Mouse (Mus musculus) liver, embryonic 13.5 days (tissue): ENCODE data around the gene Igdcc4. TPM values are rescaled to one million over a fixed set of nuclear protein-coding genes. Genes with fewer than 3 reads are reported as not detected.

ENCODE experiments used
- ATAC-seq: fragments of 200-750 bp; cut with Nextera tagmentation; 2 replicates; pipeline ENCODE4 v1.8.0; 2017; ENCODE audit warnings: low read depth, mild to moderate bottlenecking, moderate number of reproducible peaks, moderate library complexity
- DNase-seq: peaks from one replicate; pipeline ENCODE4 v3.0.0; 2022
- H3K27ac ChIP-seq: fragments of 300-500 bp; sonication (generic); 2 replicates; pipeline ENCODE4 v1.5.1; 2015; ENCODE audit warnings: moderate library complexity, mild to moderate bottlenecking, inconsistent platforms
- H3K27me3 ChIP-seq: fragments of 300-500 bp; sonication (generic); 2 replicates; pipeline ENCODE4 v1.6.1; 2015; ENCODE audit warnings: mild to moderate bottlenecking, inconsistent platforms
- H3K36me3 ChIP-seq: fragments of 300-500 bp; sonication (generic); 2 replicates; pipeline ENCODE4 v1.6.1; 2015; ENCODE audit warnings: mild to moderate bottlenecking, inconsistent platforms
- H3K4me1 ChIP-seq: fragments of 300-500 bp; sonication (generic); replicated peaks from 2 replicates; pipeline ENCODE4 v1.6.1; 2015; ENCODE audit warnings: inconsistent platforms
- H3K4me2 ChIP-seq: fragments of 300-500 bp; sonication (generic); 2 replicates; pipeline ENCODE4 v1.6.1; 2015; ENCODE audit warnings: inconsistent platforms, mild to moderate bottlenecking, moderate library complexity
- H3K4me3 ChIP-seq: fragments of 300-500 bp; sonication (generic); replicated peaks from 2 replicates; pipeline ENCODE4 v1.5.1; 2015; ENCODE audit warnings: mild to moderate bottlenecking, inconsistent platforms
- H3K9ac ChIP-seq: fragments of 300-500 bp; sonication (generic); 2 replicates; pipeline ENCODE4 v1.6.1; 2015; ENCODE audit warnings: mild to moderate bottlenecking, inconsistent platforms
- H3K9me3 ChIP-seq: fragments of 300-500 bp; sonication (generic); replicated peaks from 2 replicates; pipeline ENCODE4 v1.6.1; 2016; ENCODE audit warnings: inconsistent platforms
- WGBS: fragments of 180-500 bp; shearing (Covaris S2); methylation state at CpG from one replicate; pipeline ENCODE4 v1.1.7; 2015; ENCODE audit not compliant: insufficient replicate concordance; 5-methylcytosine and 5-hydroxymethylcytosine counted together
- polyA plus RNA-seq: library from polyadenylated mRNA; unstranded; fragments of >200 nt; fragmentation: Nextera tagmentation; extraction: Ambion mirVana; gene quantifications from 2 replicates; pipeline ENCODE4 v1.2.1, GENCODE M21; 2015

Gene Igdcc4
- polyA plus RNA-seq, 1 experiment from 2014 or later, result 3.8 TPM

GRCm38 (mm10) chr9:65140936-65141305 lies 39.6 kb downstream of the Igdcc4 start, which contains the start of gene Igdcc3:
TSS of gene Igdcc3 (plus strand) at chr9:65141189.
- WGBS, result under 1% methylated on average over 31 of the region's 48 CpGs
- H3K9ac ChIP-seq, result peak within 1 kb of the TSS; percentile 56

GRCm38 (mm10) chr9:65141306-65141975 lies 40.2 kb downstream of the Igdcc4 start:
- Histone ChIP-seq H3K27ac (no peak overlapping the region), H3K9ac (peak overlapping the region; percentile 56), H3K4me2 (peak overlapping the region; percentile 76), H3K4me1 (peaks cover 17% of the 10 kb centered on the region), H3K36me3 (no peaks in the 10 kb centered on the region), H3K9me3 (no peaks in the 10 kb centered on the region), H3K27me3 (peaks cover 85% of the 10 kb centered on the region), H3K4me3 (peak overlapping the region; percentile 60)
- no peak for DNase-seq
- under 1% methylated on average over 64 of the region's 73 CpGs for WGBS
- ATAC-seq, result no peak

More at GRCm38 (mm10) chr9:65140936-65141305, 39.6 kb downstream of the Igdcc4 start, which contains the start of gene Igdcc3:
- Histone ChIP-seq H3K4me3 (peak within 1 kb of the TSS; percentile 60), H3K9me3 (no peaks in the 10 kb centered on the region), H3K36me3 (no peaks in the 10 kb centered on the region), H3K27ac (no peak within 1 kb of the TSS), H3K4me2 (peak within 1 kb of the TSS; percentile 76), H3K27me3 (peaks cover 85% of the 10 kb centered on the region), H3K4me1 (peaks cover 17% of the 10 kb centered on the region)
- no peak; the same call in 1 of the 2 replicates for ATAC-seq
- DNase-seq, result no peak

GRCm38 (mm10) chr9:65141976-65142318 lies 40.7 kb downstream of the Igdcc4 start:
- Histone ChIP-seq H3K36me3 (no peaks in the 10 kb centered on the region), H3K27me3 (peaks cover 85% of the 10 kb centered on the region), H3K4me3 (peak overlapping the region; percentile 60), H3K27ac (no peak overlapping the region), H3K4me1 (peaks cover 17% of the 10 kb centered on the region), H3K4me2 (peak overlapping the region; percentile 76), H3K9me3 (no peaks in the 10 kb centered on the region), H3K9ac (no peak overlapping the region; the same call in 1 of the 2 replicates)
- DNase-seq, result no peak
- ATAC-seq, result peak; percentile 43; the same call in 1 of the 2 replicates
- WGBS, result under 1% methylated on average over 17 of the region's 17 CpGs

GRCm38 (mm10) chr9:65142399-65142798 lies 41.1 kb downstream of the Igdcc4 start:
- Histone ChIP-seq H3K36me3 (no peaks in the 10 kb centered on the region), H3K4me3 (peak overlapping the region; percentile 60), H3K9ac (no peak overlapping the region), H3K27me3 (peaks cover 86% of the 10 kb centered on the region), H3K4me1 (peaks cover 17% of the 10 kb centered on the region), H3K4me2 (peak overlapping the region; percentile 76), H3K9me3 (no peaks in the 10 kb centered on the region), H3K27ac (no peak overlapping the region)
- DNase-seq (no peak), ATAC-seq (no peak)
- 3% methylated on average over 8 of the region's 8 CpGs for WGBS

- Histone ChIP-seq H3K4me2 (no peak overlapping the region), H3K36me3 (no peaks in the 10 kb centered on the region), H3K27me3 (peaks cover 50% of the 10 kb centered on the region), H3K9ac (no peak overlapping the region), H3K4me1 (peaks cover 13% of the 10 kb centered on the region), H3K4me3 (no peak overlapping the region), H3K9me3 (no peaks in the 10 kb centered on the region), H3K27ac (no peak overlapping the region)
- WGBS, result 67% methylated on average over 5 of the region's 5 CpGs
- no peak for DNase-seq
- ATAC-seq, result no peak
Measured at GRCm38 (mm10) chr9:65146001-65146400, 44.7 kb downstream of the Igdcc4 start.

- Histone ChIP-seq H3K9me3 (no peaks in the 10 kb centered on the region), H3K27ac (no peak overlapping the region), H3K36me3 (no peaks in the 10 kb centered on the region), H3K4me2 (no peak overlapping the region), H3K4me3 (no peak overlapping the region), H3K4me1 (no peaks in the 10 kb centered on the region; the same call in 1 of the 2 replicates), H3K27me3 (peaks cover 31% of the 10 kb centered on the region), H3K9ac (no peak overlapping the region)
- WGBS, result 54% methylated on average over 7 of the region's 7 CpGs
- DNase-seq (no peak), ATAC-seq (no peak)
Measured at GRCm38 (mm10) chr9:65148507-65148906, 47.2 kb downstream of the Igdcc4 start.

- 0 out of 2 replicates have a peak, but pooled peaks have one; percentile 4 for ATAC-seq
- Histone ChIP-seq H3K27ac (no peak overlapping the region), H3K4me3 (no peak overlapping the region)
Measured at GRCm38 (mm10) chr9:65152711-65153330, 51.5 kb downstream of the Igdcc4 start.

GRCm38 (mm10) chr9:65153331-65153711 lies 52.0 kb downstream of the Igdcc4 start:
- peaks cover 44% of the 10 kb centered on the region for H3K27me3 ChIP-seq
- ATAC-seq (0 out of 2 replicates have a peak, but pooled peaks have one; percentile 31), DNase-seq (no peak)
- peaks cover 3% of the 10 kb centered on the region for H3K4me1 ChIP-seq
- no peak overlapping the region for H3K4me2 ChIP-seq
- H3K9me3 ChIP-seq, result no peaks in the 10 kb centered on the region
- no peak overlapping the region for H3K27ac ChIP-seq
- WGBS, result 30% methylated on average over 5 of the region's 5 CpGs
- no peak overlapping the region for H3K4me3 ChIP-seq
- no peaks in the 10 kb centered on the region for H3K36me3 ChIP-seq
- no peak overlapping the region for H3K9ac ChIP-seq

More at GRCm38 (mm10) chr9:65152711-65153330, 51.5 kb downstream of the Igdcc4 start:
- Histone ChIP-seq H3K9me3 (no peaks in the 10 kb centered on the region), H3K4me1 (peaks cover 3% of the 10 kb centered on the region), H3K27me3 (peaks cover 39% of the 10 kb centered on the region), H3K36me3 (no peaks in the 10 kb centered on the region), H3K9ac (no peak overlapping the region), H3K4me2 (no peak overlapping the region)
- no peak for DNase-seq
- WGBS, result 60% methylated on average over 6 of the region's 6 CpGs

- Histone ChIP-seq H3K9ac (no peak overlapping the region), H3K27me3 (peaks cover 54% of the 10 kb centered on the region), H3K36me3 (no peaks in the 10 kb centered on the region), H3K9me3 (no peaks in the 10 kb centered on the region), H3K4me3 (no peak overlapping the region), H3K27ac (no peak overlapping the region), H3K4me2 (no peak overlapping the region), H3K4me1 (peaks cover 3% of the 10 kb centered on the region)
- ATAC-seq (no peak), DNase-seq (no peak)
- WGBS, result 59% methylated on average over 9 of the region's 9 CpGs
Measured at GRCm38 (mm10) chr9:65154692-65155455, 53.6 kb downstream of the Igdcc4 start.

- Histone ChIP-seq H3K4me3 (no peak overlapping the region), H3K27me3 (peaks cover 71% of the 10 kb centered on the region), H3K36me3 (no peaks in the 10 kb centered on the region), H3K9ac (no peak overlapping the region), H3K4me1 (peaks cover 3% of the 10 kb centered on the region), H3K4me2 (no peak overlapping the region), H3K9me3 (no peaks in the 10 kb centered on the region), H3K27ac (no peak overlapping the region)
- DNase-seq, result no peak
- ATAC-seq, result no peak
- WGBS, result 2% methylated on average over 8 of the region's 8 CpGs
Measured at GRCm38 (mm10) chr9:65156604-65157003, 55.3 kb downstream of the Igdcc4 start.

GRCm38 (mm10) chr9:65157631-65158030 lies 56.3 kb downstream of the Igdcc4 start:
- Histone ChIP-seq H3K4me2 (no peak overlapping the region), H3K27me3 (peaks cover 82% of the 10 kb centered on the region), H3K4me1 (peaks cover 3% of the 10 kb centered on the region), H3K36me3 (no peaks in the 10 kb centered on the region), H3K27ac (no peak overlapping the region), H3K9me3 (no peaks in the 10 kb centered on the region), H3K4me3 (no peak overlapping the region), H3K9ac (no peak overlapping the region)
- DNase-seq, result no peak
- no peak for ATAC-seq
- 25% methylated on average over 6 of the region's 6 CpGs for WGBS
